Mouse (Mus musculus): ENCODE measurements around the gene Tmem132d. TPM values are rescaled to one million over a fixed set of nuclear protein-coding genes. Genes with fewer than 3 reads are reported as not detected.

Tmem132d gene
- polyA plus RNA-seq, 1 experiment from 2014 or later: 0.28 TPM

GRCm38 (mm10) chr5:128392372-128392771 lies 40.5 kb downstream of the Tmem132d start:
- WGBS: 84% methylated on average over 3 of the region's 3 CpGs
- Histone ChIP-seq H3K27ac (replicated peaks) (no peak overlapping the region), H3K4me3 (no peak overlapping the region), H3K9me3 (replicated peaks) (peaks cover 5% of the 10 kb centered on the region), H3K36me3 (no peaks in the 10 kb centered on the region), H3K4me1 (no peaks in the 10 kb centered on the region), H3K27me3 (ENCODE audit: low read depth, poor library complexity, severe bottlenecking) (no peaks in the 10 kb centered on the region)
- no peak for DNase-seq (ENCODE audit: low spot score)

GRCm38 (mm10) chr5:128389665-128390064 lies 43.2 kb downstream of the Tmem132d start:
- no peaks in the 10 kb centered on the region for H3K4me1 ChIP-seq
- peaks cover 5% of the 10 kb centered on the region; the same call in 1 of the 2 replicates for H3K9me3 ChIP-seq (replicated peaks)
- WGBS: 62% methylated on average over 4 of the region's 4 CpGs
- no peak for DNase-seq (ENCODE audit: low spot score)
- H3K36me3 ChIP-seq: no peaks in the 10 kb centered on the region
- no peak overlapping the region for H3K27ac ChIP-seq (replicated peaks)
- no peak overlapping the region for H3K4me3 ChIP-seq
- no peaks in the 10 kb centered on the region for H3K27me3 ChIP-seq (ENCODE audit: low read depth, poor library complexity, severe bottlenecking)

GRCm38 (mm10) chr5:128388358-128389141 lies 44.3 kb downstream of the Tmem132d start:
- no peaks in the 10 kb centered on the region for H3K27me3 ChIP-seq (ENCODE audit: low read depth, poor library complexity, severe bottlenecking)

GRCm38 (mm10) chr5:128369814-128370213 lies 63.1 kb downstream of the Tmem132d start:
- 90% methylated on average over 3 of the region's 3 CpGs for WGBS
- no peaks in the 10 kb centered on the region for H3K27me3 ChIP-seq (ENCODE audit: low read depth, poor library complexity, severe bottlenecking)
- no peak for DNase-seq (ENCODE audit: low spot score)
- H3K36me3 ChIP-seq: no peaks in the 10 kb centered on the region
- no peaks in the 10 kb centered on the region for H3K4me1 ChIP-seq
- no peak overlapping the region for H3K4me3 ChIP-seq
- H3K9me3 ChIP-seq (replicated peaks): no peaks in the 10 kb centered on the region
- no peak overlapping the region for H3K27ac ChIP-seq (replicated peaks)

More at GRCm38 (mm10) chr5:128388358-128389141, 44.3 kb downstream of the Tmem132d start:
- no peak for DNase-seq (ENCODE audit: low spot score)
- 82% methylated on average over 7 of the region's 7 CpGs for WGBS
- no peak overlapping the region for H3K4me3 ChIP-seq
- H3K27ac ChIP-seq (replicated peaks): no peak overlapping the region
- H3K4me1 ChIP-seq: no peaks in the 10 kb centered on the region
- peaks cover 5% of the 10 kb centered on the region; the same call in 1 of the 2 replicates for H3K9me3 ChIP-seq (replicated peaks)
- no peaks in the 10 kb centered on the region for H3K36me3 ChIP-seq

GRCm38 (mm10) chr5:128369111-128369510 lies 63.8 kb downstream of the Tmem132d start:
- H3K4me1 ChIP-seq: no peaks in the 10 kb centered on the region
- no peak for DNase-seq (ENCODE audit: low spot score)
- no peaks in the 10 kb centered on the region for H3K36me3 ChIP-seq
- H3K27ac ChIP-seq (replicated peaks): no peak overlapping the region
- H3K4me3 ChIP-seq: no peak overlapping the region
- H3K27me3 ChIP-seq (ENCODE audit: low read depth, poor library complexity, severe bottlenecking): no peaks in the 10 kb centered on the region
- WGBS: 94% methylated on average over 7 of the region's 7 CpGs
- H3K9me3 ChIP-seq (replicated peaks): no peaks in the 10 kb centered on the region

GRCm38 (mm10) chr5:128365261-128365985 lies 67.5 kb downstream of the Tmem132d start:
- DNase-seq (ENCODE audit: low spot score): no peak
- Histone ChIP-seq H3K9me3 (replicated peaks) (no peaks in the 10 kb centered on the region), H3K36me3 (no peaks in the 10 kb centered on the region), H3K4me3 (no peak overlapping the region), H3K27me3 (ENCODE audit: low read depth, poor library complexity, severe bottlenecking) (no peaks in the 10 kb centered on the region), H3K27ac (replicated peaks) (no peak overlapping the region), H3K4me1 (peaks cover 4% of the 10 kb centered on the region; the same call in 1 of the 2 replicates)
- 98% methylated on average over 3 of the region's 3 CpGs for WGBS

- H3K4me1 ChIP-seq: peaks cover 4% of the 10 kb centered on the region; the same call in 1 of the 2 replicates
- WGBS: 57% methylated on average over 23 of the region's 23 CpGs
These were observed 71.8 kb downstream of the Tmem132d start for GRCm38 (mm10) chr5:128360946-128361675.

GRCm38 (mm10) chr5:128348835-128349234 lies 84.0 kb downstream of the Tmem132d start:
- no peak overlapping the region for H3K27ac ChIP-seq (replicated peaks)
- peaks cover 5% of the 10 kb centered on the region; the same call in 1 of the 2 replicates for H3K9me3 ChIP-seq (replicated peaks)
- 44% methylated on average over 2 of the region's 2 CpGs for WGBS
- H3K36me3 ChIP-seq: no peaks in the 10 kb centered on the region
- peaks cover 7% of the 10 kb centered on the region; the same call in 1 of the 2 replicates for H3K4me1 ChIP-seq
- DNase-seq (ENCODE audit: low spot score): no peak
- H3K27me3 ChIP-seq (ENCODE audit: low read depth, poor library complexity, severe bottlenecking): no peaks in the 10 kb centered on the region
- H3K4me3 ChIP-seq: no peak overlapping the region

More at GRCm38 (mm10) chr5:128360946-128361675, 71.8 kb downstream of the Tmem132d start:
- H3K27ac ChIP-seq (replicated peaks): no peak overlapping the region
- H3K36me3 ChIP-seq: no peaks in the 10 kb centered on the region
- H3K9me3 ChIP-seq (replicated peaks): no peaks in the 10 kb centered on the region
- H3K4me3 ChIP-seq: no peak overlapping the region
- DNase-seq (ENCODE audit: low spot score): no peak
- H3K27me3 ChIP-seq (ENCODE audit: low read depth, poor library complexity, severe bottlenecking): no peaks in the 10 kb centered on the region

- Histone ChIP-seq H3K27me3 (ENCODE audit: low read depth, poor library complexity, severe bottlenecking) (no peaks in the 10 kb centered on the region), H3K27ac (replicated peaks) (no peak overlapping the region), H3K9me3 (replicated peaks) (no peaks in the 10 kb centered on the region), H3K4me3 (no peak overlapping the region), H3K36me3 (no peaks in the 10 kb centered on the region), H3K4me1 (peaks cover 8% of the 10 kb centered on the region)
- DNase-seq (ENCODE audit: low spot score): no peak
- WGBS: 89% methylated on average over 7 of the region's 7 CpGs
These were observed 96.0 kb downstream of the Tmem132d start for GRCm38 (mm10) chr5:128336841-128337240.

GRCm38 (mm10) chr5:128332766-128333165 lies 100.1 kb downstream of the Tmem132d start:
- no peak for DNase-seq (ENCODE audit: low spot score)
- H3K36me3 ChIP-seq: no peaks in the 10 kb centered on the region
- WGBS: 82% methylated on average over 7 of the region's 7 CpGs
- no peak overlapping the region for H3K27ac ChIP-seq (replicated peaks)
- H3K4me1 ChIP-seq: peaks cover 8% of the 10 kb centered on the region
- H3K4me3 ChIP-seq: no peak overlapping the region
- H3K27me3 ChIP-seq (ENCODE audit: low read depth, poor library complexity, severe bottlenecking): no peaks in the 10 kb centered on the region
- H3K9me3 ChIP-seq (replicated peaks): no peaks in the 10 kb centered on the region

GRCm38 (mm10) chr5:128330351-128330750 lies 102.5 kb downstream of the Tmem132d start:
- DNase-seq (ENCODE audit: low spot score): no peak
- no peaks in the 10 kb centered on the region for H3K36me3 ChIP-seq
- H3K9me3 ChIP-seq (replicated peaks): no peaks in the 10 kb centered on the region
- H3K4me3 ChIP-seq: no peak overlapping the region
- H3K27ac ChIP-seq (replicated peaks): no peak overlapping the region
- no peaks in the 10 kb centered on the region for H3K27me3 ChIP-seq (ENCODE audit: low read depth, poor library complexity, severe bottlenecking)
- WGBS: 90% methylated on average over 8 of the region's 8 CpGs
- H3K4me1 ChIP-seq: peaks cover 8% of the 10 kb centered on the region

GRCm38 (mm10) chr5:128302387-128302786 lies 130.5 kb downstream of the Tmem132d start:
- no peak for DNase-seq (ENCODE audit: low spot score)
- Histone ChIP-seq H3K4me3 (no peak overlapping the region), H3K9me3 (replicated peaks) (no peaks in the 10 kb centered on the region), H3K4me1 (no peaks in the 10 kb centered on the region), H3K27me3 (ENCODE audit: low read depth, poor library complexity, severe bottlenecking) (no peaks in the 10 kb centered on the region), H3K36me3 (no peaks in the 10 kb centered on the region), H3K27ac (replicated peaks) (no peak overlapping the region)
- WGBS: 74% methylated on average over 2 of the region's 2 CpGs
